Comparison of ENCODE assay signal across 26 mouse cellular contexts in the genomic region with DNA sequence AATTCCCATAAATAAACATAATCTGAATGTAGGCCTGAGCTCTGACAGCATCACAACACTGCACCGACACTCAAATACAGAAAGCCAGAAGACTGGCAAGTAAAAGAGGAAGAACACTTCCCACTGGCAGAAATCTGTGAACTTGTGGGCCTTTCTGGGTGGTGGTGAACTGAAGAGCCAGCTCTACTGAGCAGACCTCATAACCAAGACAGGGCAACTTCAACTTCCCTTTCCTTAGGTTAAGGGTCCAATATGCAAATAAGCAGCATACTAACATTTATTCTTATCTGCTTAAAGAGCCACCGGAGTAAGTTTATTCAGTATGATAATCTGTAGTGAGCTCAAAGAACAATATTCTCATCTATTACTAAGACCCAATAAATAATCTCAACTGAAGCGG.
A peak's percentile ranks its signal among the peaks of the same experiment; 100 is the strongest.
DNase-seq lines count a peak whose midpoint lies in the region; ATAC-seq and TF ChIP-seq lines count a peak whose summit lies in the region.
"Had no signal": no experiment of that assay in that cellular context is flagged by ENCODE, and none has a peak within 500 bp of the region (broad histone marks: within the 10 kb centered on the region; RNA-seq: fewer than 3 reads in every experiment).

No protein-coding gene starts in this region.

- no peak overlapping the region for H3K4me3 ChIP-seq in CH12.LX (replicated peaks in 1 of 3; ENCODE audit: low read depth in 2 of 3, low read length in 2 of 3, poor library complexity in 1 of 3)
- no peak overlapping the region for H3K4me3 ChIP-seq in thymus, adult 2 months (ENCODE audit: control insufficient read depth, insufficient read depth, low read length)
- H3K4me3 ChIP-seq in left cerebral cortex, adult 2 months = no peak overlapping the region
- H3K4me3 ChIP-seq: forebrain, embryonic 10.5 days; forebrain, embryonic 13.5 days; heart, embryonic 10.5 days; heart, embryonic 13.5 days; hindbrain, embryonic 12.5 days; hindbrain, embryonic 15.5 days had no signal

- H3K9me3 ChIP-seq in CH12.LX (replicated peaks; ENCODE audit: low read length) = no peaks in the 10 kb centered on the region
- H3K9me3 ChIP-seq: forebrain, embryonic 10.5 days; forebrain, embryonic 13.5 days; G1E; heart, embryonic 10.5 days; heart, embryonic 13.5 days; hindbrain, embryonic 12.5 days; hindbrain, embryonic 15.5 days had no signal

- peak; percentile 56 to 74 for ATAC-seq in hematopoietic stem cell, adult 5-6 weeks (replicated peaks in 1 of 2; ENCODE audit: insufficient read depth in 1 of 2, low FRiP score in 2 of 2, low TSS enrichment in 1 of 2, low read depth in 1 of 2, poor library complexity in 2 of 2, severe bottlenecking in 2 of 2)
- ATAC-seq: forebrain, embryonic 13.5 days; forebrain, embryonic 16.5 days; intestine, postnatal 0 days; Patski had no signal

- peaks cover 16 to 66% of the 10 kb centered on the region in 2 experiments for H3K36me3 ChIP-seq in CH12.LX (replicated peaks in 1 of 2; ENCODE audit: control insufficient read depth in 1 of 2, insufficient read depth in 1 of 2, low read length in 1 of 2)
- peaks cover 13% of the 10 kb centered on the region for H3K36me3 ChIP-seq in splenic B cell, adult 2 months (ENCODE audit: control insufficient read depth, insufficient read depth, low read length, poor library complexity, severe bottlenecking)
- H3K36me3 ChIP-seq in thymus, adult 2 months (ENCODE audit: control insufficient read depth, insufficient read depth, low read length) = peaks cover 43% of the 10 kb centered on the region

- 56% methylated on average over 3 of the region's 3 CpGs for WGBS in thymus, adult 2 months

- TF ChIP-seq EP300 in CH12.LX (IDR thresholded peaks at IDR 0.05; ENCODE audit: low read length) = no peak

- no peak overlapping the region for H3K9ac ChIP-seq in CH12.LX (ENCODE audit: insufficient read depth, low read depth)
- H3K9ac ChIP-seq: forebrain, embryonic 13.5 days; heart, embryonic 13.5 days; hindbrain, embryonic 12.5 days; hindbrain, embryonic 15.5 days had no signal

- no peaks in the 10 kb centered on the region for H3K27me3 ChIP-seq in CH12.LX (replicated peaks)
- no peaks in the 10 kb centered on the region for H3K27me3 ChIP-seq in splenic B cell, adult 2 months (ENCODE audit: control insufficient read depth, insufficient read depth, low read length, poor library complexity, severe bottlenecking)
- H3K27me3 ChIP-seq in thymus, adult 2 months (ENCODE audit: control insufficient read depth, insufficient read depth, low read length) = no peaks in the 10 kb centered on the region
- H3K27me3 ChIP-seq: forebrain, embryonic 13.5 days; heart, embryonic 13.5 days; hindbrain, embryonic 12.5 days; hindbrain, embryonic 15.5 days; Patski had no signal

- H3K4me2 ChIP-seq in CH12.LX (ENCODE audit: insufficient read depth, low read depth, poor library complexity, severe bottlenecking) = no peak overlapping the region
- H3K4me2 ChIP-seq: forebrain, embryonic 13.5 days; heart, embryonic 13.5 days; hindbrain, embryonic 12.5 days; hindbrain, embryonic 15.5 days had no signal

- no peak overlapping the region for H3K27ac ChIP-seq in CH12.LX (ENCODE audit: insufficient read depth, low read depth)
- H3K27ac ChIP-seq in thymus, adult 2 months (ENCODE audit: control insufficient read depth, insufficient read depth, low read length) = no peak overlapping the region
- no peak overlapping the region for H3K27ac ChIP-seq in left cerebral cortex, adult 2 months
- H3K27ac ChIP-seq: forebrain, embryonic 10.5 days; forebrain, embryonic 13.5 days; heart, embryonic 10.5 days; heart, embryonic 13.5 days; hindbrain, embryonic 12.5 days; hindbrain, embryonic 15.5 days had no signal

- no peak for TF ChIP-seq RAD21 in CH12.LX (IDR thresholded peaks at IDR 0.05; ENCODE audit: low read depth, low read length)

- intact Hi-C loops in left cerebral cortex, adult 2 months (cut with DNase I) = no loop called here

- DNase-seq in CH12.LX (ENCODE audit: extremely low read depth) = peak; percentile 21
- DNase-seq in MEL-GATA-1-ER (ENCODE audit: extremely low read depth, low read depth) = peak; percentile 31
- peak; percentile 60 for DNase-seq in splenic B cell, adult 2 months (ENCODE audit: low read depth, low spot score)
- no peak for DNase-seq in thymus, adult 2 months
- no peak for DNase-seq in MN1 (ENCODE audit: low spot score)
- no peak for DNase-seq in left cerebral cortex, adult 2 months (ENCODE audit: extremely low spot score in 1 of 2, low spot score in 2 of 2)
- DNase-seq: adrenal gland, postnatal 14 days; cerebellum, adult 11 months; cerebellum, adult 2 months; cerebellum, adult 9-11 months; cerebellum, postnatal 36 days; gastrocnemius, postnatal 10 days; heart, adult 18-20 months; heart, postnatal 14 days; heart, postnatal 4 days had no signal

- in situ Hi-C loops in CH12.LX (cut with MboI; ENCODE audit: low pct_ligation_motif_present, low pct_unique_long_range_greater_than_20kb, low sequenced_read_pairs) = no loop called here

- no peak for TF ChIP-seq CTCF in CH12.LX (conservative IDR thresholded peaks at IDR 0.05 in 1 of 2, IDR thresholded peaks at IDR 0.05 in 1 of 2; ENCODE audit: low read depth in 2 of 2, low read length in 2 of 2)
- TF ChIP-seq CTCF in thymus, adult 2 months (IDR thresholded peaks at IDR 0.05; ENCODE audit: borderline replicate concordance, control insufficient read depth, extremely low read depth, insufficient read depth, low read length, poor library complexity) = no peak
- TF ChIP-seq CTCF in left cerebral cortex, adult 2 months (IDR thresholded peaks at IDR 0.05) = no peak

- H3K79me2 ChIP-seq in CH12.LX (replicated peaks; ENCODE audit: control insufficient read depth, extremely low read depth, insufficient read depth, poor library complexity, severe bottlenecking) = peaks cover 2% of the 10 kb centered on the region; the same call in 1 of the 2 replicates

- no peak for TF ChIP-seq POLR2A in CH12.LX (IDR thresholded peaks at IDR 0.05; ENCODE audit: low read depth, low read length)
- TF ChIP-seq POLR2A in thymus, adult 2 months (IDR thresholded peaks at IDR 0.05; ENCODE audit: control insufficient read depth, extremely low read depth, insufficient read depth, low read length, poor library complexity) = no peak

- dilution Hi-C loops in CH12.LX (cut with MboI; ENCODE audit: extremely low pct_ligation_motif_present, extremely low pct_unique_long_range_greater_than_20kb, low sequenced_read_pairs) = no loop called here

- H3K4me1 ChIP-seq in CH12.LX (ENCODE audit: control insufficient read depth in 1 of 2, insufficient read depth in 2 of 2) = peaks cover under 1 to 41% of the 10 kb centered on the region in 2 experiments
- no peaks in the 10 kb centered on the region for H3K4me1 ChIP-seq in thymus, adult 2 months (replicated peaks; ENCODE audit: control insufficient read depth, insufficient read depth, low read length)
- H3K4me1 ChIP-seq: forebrain, embryonic 10.5 days; forebrain, embryonic 13.5 days; heart, embryonic 10.5 days; hindbrain, embryonic 12.5 days; hindbrain, embryonic 15.5 days had no signal

TF ChIP-seq in CH12.LX, 34 proteins besides CTCF, POLR2A, EP300 and RAD21:
- TF ChIP-seq MAZ (IDR thresholded peaks at IDR 0.05; ENCODE audit: low read depth, low read length) = no peak
- TF ChIP-seq ZMIZ1 (IDR thresholded peaks at IDR 0.05; ENCODE audit: low read depth, low read length) = no peak
- TF ChIP-seq MAX (IDR thresholded peaks at IDR 0.05; ENCODE audit: low read length) = no peak
- no peak for TF ChIP-seq POLR2AphosphoS2 (IDR thresholded peaks at IDR 0.05; ENCODE audit: low read depth, low read length)
- TF ChIP-seq ZC3H11A (IDR thresholded peaks at IDR 0.05; ENCODE audit: low read depth, low read length) = no peak
- no peak for TF ChIP-seq TCF12 (IDR thresholded peaks at IDR 0.05; ENCODE audit: low read depth, low read length)
- no peak for TF ChIP-seq JUND (conservative IDR thresholded peaks at IDR 0.05; ENCODE audit: low read depth, low read length)

Comparison
In these comparisons a context has a peak if more than half of its experiments do, and no peak if none do; other contexts are left out.
1. DNase-seq: peak in CH12.LX (single experiment), MEL-GATA-1-ER (single experiment) and splenic B cell, adult 2 months (single experiment); none in thymus, adult 2 months (single experiment), MN1 (single experiment) and left cerebral cortex, adult 2 months (0 of 2).